Mouse (Mus musculus): ENCODE results near the gene Rara. TPM values are rescaled to one million over a fixed set of nuclear protein-coding genes. Genes with fewer than 3 reads are reported as not detected.
A peak's percentile ranks its signal among the peaks of the same experiment; 100 is the strongest.

Gene Rara
- total RNA-seq, 2 experiments from 2014 or later: 2.2 to 4.4 TPM

- no peak for ATAC-seq (replicated peaks; ENCODE audit: poor library complexity)
Observed at GRCm38 (mm10) chr11:98951026-98951906, 23.6 kb downstream of the Rara start.

GRCm38 (mm10) chr11:98952111-98952510 is 24.5 kb downstream of the Rara start:
- no peak for ATAC-seq (replicated peaks; ENCODE audit: poor library complexity)

- ATAC-seq (replicated peaks; ENCODE audit: poor library complexity): peak; percentile 45
Observed at GRCm38 (mm10) chr11:98952736-98953135, 25.1 kb downstream of the Rara start.

GRCm38 (mm10) chr11:98953361-98953760 is 25.7 kb downstream of the Rara start:
- ATAC-seq (replicated peaks; ENCODE audit: poor library complexity): no peak

GRCm38 (mm10) chr11:98953835-98954320 is 26.3 kb downstream of the Rara start:
- no peak for ATAC-seq (replicated peaks; ENCODE audit: poor library complexity)

GRCm38 (mm10) chr11:98954373-98954772 is 26.8 kb downstream of the Rara start:
- peak; percentile 21; the same call in 1 of the 2 replicates for ATAC-seq (replicated peaks; ENCODE audit: poor library complexity)

- no peak for ATAC-seq (replicated peaks; ENCODE audit: poor library complexity)
Observed at GRCm38 (mm10) chr11:98954801-98955706, 27.4 kb downstream of the Rara start.

- no peak for ATAC-seq (replicated peaks; ENCODE audit: poor library complexity)
Observed at GRCm38 (mm10) chr11:98955707-98956235, 28.2 kb downstream of the Rara start.

GRCm38 (mm10) chr11:98956340-98956739 is 28.7 kb downstream of the Rara start:
- no peak for ATAC-seq (replicated peaks; ENCODE audit: poor library complexity)

- peak; percentile 77 for ATAC-seq (replicated peaks; ENCODE audit: poor library complexity)
Observed at GRCm38 (mm10) chr11:98959437-98960312, 32.1 kb downstream of the Rara start.

- 0 out of 2 replicates have a peak, but pooled peaks have one; percentile 12 for ATAC-seq (replicated peaks; ENCODE audit: poor library complexity)
Observed at GRCm38 (mm10) chr11:98960313-98960906, 32.8 kb downstream of the Rara start.

GRCm38 (mm10) chr11:98961051-98961592 is 33.5 kb downstream of the Rara start:
- no peak for ATAC-seq (replicated peaks; ENCODE audit: poor library complexity)

GRCm38 (mm10) chr11:98961766-98962165 is 34.1 kb downstream of the Rara start:
- ATAC-seq (replicated peaks; ENCODE audit: poor library complexity): no peak

- ATAC-seq (replicated peaks; ENCODE audit: poor library complexity): no peak
Observed at GRCm38 (mm10) chr11:98962421-98963095, 34.9 kb downstream of the Rara start.

- peak; percentile 32 for ATAC-seq (replicated peaks; ENCODE audit: poor library complexity)
Observed at GRCm38 (mm10) chr11:98963191-98964021, 35.8 kb downstream of the Rara start.

- ATAC-seq (replicated peaks; ENCODE audit: poor library complexity): no peak
Observed at GRCm38 (mm10) chr11:98964201-98964615, 36.6 kb downstream of the Rara start.

- ATAC-seq (replicated peaks; ENCODE audit: poor library complexity): no peak
Observed at GRCm38 (mm10) chr11:98964616-98965415, 37.2 kb downstream of the Rara start.

Measured in megakaryocyte progenitor cell, adult 5-6 weeks (primary cell).